22 mouse cellular contexts compared by ENCODE assay signal in genomic region chr11:19299411-19299810, GRCm38 (mm10).
DNase-seq lines count a peak whose midpoint lies in the region; ATAC-seq and TF ChIP-seq lines count a peak whose summit lies in the region.
"Had no signal": no experiment of that assay in that cellular context is flagged by ENCODE, and none has a peak within 500 bp of the region (broad histone marks: within the 10 kb centered on the region; RNA-seq: fewer than 3 reads in every experiment).

No protein-coding gene starts in this region.

- H3K9me3 ChIP-seq in kidney, embryonic 14.5 days (ENCODE audit: control insufficient read depth, low read length) = no peaks in the 10 kb centered on the region
- H3K9me3 ChIP-seq: G1E had no signal

- 91% methylated on average over 1 of the region's 1 CpGs for WGBS in kidney, adult 2 months
- 82% methylated on average over 1 of the region's 1 CpGs for WGBS in kidney, embryonic 14.5 days

- no peak overlapping the region for H3K4me3 ChIP-seq in kidney, adult 2 months (ENCODE audit: insufficient read depth, low read depth, low read length)
- no peak overlapping the region for H3K4me3 ChIP-seq in kidney, embryonic 14.5 days (ENCODE audit: low read length)

- H3K4me2 ChIP-seq in kidney, embryonic 14.5 days (replicated peaks; ENCODE audit: low read depth, low read length) = no peak overlapping the region

- H3K4me1 ChIP-seq in kidney, adult 2 months (ENCODE audit: control insufficient read depth, insufficient read depth, low read length) = no peaks in the 10 kb centered on the region
- no peaks in the 10 kb centered on the region for H3K4me1 ChIP-seq in kidney, embryonic 14.5 days (ENCODE audit: control insufficient read depth, insufficient read depth, low read length)

- no peak overlapping the region for H3K27ac ChIP-seq in kidney, adult 2 months (ENCODE audit: insufficient read depth, low read depth, low read length)
- H3K27ac ChIP-seq in kidney, embryonic 14.5 days (ENCODE audit: low read depth, low read length) = no peak overlapping the region

- no peak for TF ChIP-seq POLR2A in kidney, adult 2 months (IDR thresholded peaks at IDR 0.05; ENCODE audit: low read depth, low read length)

- H3K36me3 ChIP-seq in kidney, adult 2 months (ENCODE audit: control insufficient read depth, insufficient read depth, low read length) = no peaks in the 10 kb centered on the region
- H3K36me3 ChIP-seq in kidney, embryonic 14.5 days (ENCODE audit: control insufficient read depth, insufficient read depth, low read length) = no peaks in the 10 kb centered on the region
- H3K36me3 ChIP-seq: G1E had no signal

- DNase-seq in Muller cell, postnatal 12 days (ENCODE audit: inconsistent ontology term) = peak; percentile 56
- peak; percentile 54 for DNase-seq in retina, embryonic 14.5 days (ENCODE audit: low spot score)
- peak; percentile 70 for DNase-seq in retina, postnatal 1 day
- no peak for DNase-seq in kidney, adult 2 months
- no peak for DNase-seq in right cerebral cortex, adult 2 months (ENCODE audit: low spot score in 2 of 2)
- DNase-seq: adrenal gland, adult 2 months; adrenal gland, adult 8-10 months; adrenal gland, postnatal 10 days; adrenal gland, postnatal 14 days; adrenal gland, postnatal 25 days; adrenal gland, postnatal 36 days; B cell, adult 2 months; cerebellum, adult 11 months; cerebellum, adult 11-12 months; cerebellum, adult 18-20 months; cerebellum, adult 2 months had no signal

- no peak for ATAC-seq in kidney, embryonic 14.5 days (ENCODE audit: low FRiP score, low TSS enrichment)
- ATAC-seq: activated CD4-positive, CD25-positive, alpha-beta regulatory T cell, adult 4 months; CD4-positive, CD25-positive, alpha-beta regulatory T cell, adult 4 months; Patski had no signal

- no peak overlapping the region for H3K9ac ChIP-seq in kidney, embryonic 14.5 days (ENCODE audit: low read depth, low read length)

- H3K27me3 ChIP-seq in kidney, adult 2 months (replicated peaks; ENCODE audit: control insufficient read depth, insufficient read depth, low read length) = no peaks in the 10 kb centered on the region
- H3K27me3 ChIP-seq in kidney, embryonic 14.5 days (ENCODE audit: control insufficient read depth, insufficient read depth, low read length) = no peaks in the 10 kb centered on the region
- H3K27me3 ChIP-seq: CH12.LX, Patski had no signal

- TF ChIP-seq CTCF in kidney, adult 2 months (conservative IDR thresholded peaks at IDR 0.05; ENCODE audit: insufficient read depth, insufficient read length, low read depth, low read length) = no peak

Comparison
In these comparisons a context has a peak if more than half of its experiments do, and no peak if none do; other contexts are left out.
1. DNase-seq: peak in Muller cell, postnatal 12 days (single experiment), retina, embryonic 14.5 days (single experiment) and retina, postnatal 1 day (single experiment); none in kidney, adult 2 months (single experiment) and right cerebral cortex, adult 2 months (0 of 2).